Mouse (Mus musculus) regulatory T cell (primary cell): ENCODE results near the gene Vmn1r65.
"Not testable (repeated sequence)": the region's sequence is repeated elsewhere in the genome, so short reads cannot be mapped to it uniquely, and the experiment has no call there.

Source experiments
- in situ Hi-C: fragments of 300-600 bp; cut with MboI, MseI; formaldehyde crosslinking; loops from one replicate; pipeline ENCODE4 v1.15.1; 2025; ENCODE audit warnings: high pct_unique_total_duplicates

Vmn1r65 gene

DNA sequence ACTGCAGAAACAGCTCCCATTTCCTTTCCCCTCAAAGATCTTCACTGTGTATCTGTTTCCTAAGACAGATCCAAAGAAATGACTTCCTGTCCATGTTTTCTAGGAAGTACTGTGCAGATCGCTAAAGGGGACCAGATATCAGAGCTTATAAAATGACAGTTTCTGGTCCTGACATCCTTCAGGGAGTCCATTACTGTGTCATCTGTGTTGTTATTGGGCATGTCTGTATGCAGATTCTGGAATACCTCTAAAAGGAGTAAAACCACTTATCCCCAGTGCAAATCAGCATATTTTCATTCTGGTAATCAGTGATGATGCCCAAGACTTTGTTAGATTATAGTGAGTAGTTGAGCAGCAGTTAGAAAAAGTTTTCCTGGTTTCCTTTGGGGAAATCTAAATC, at the start of gene Vmn1r65:
Gene Vmn1r65, minus strand, starts transcription at position 101 of the 400 bp plus-strand sequence.
- in situ Hi-C loops, result no loop called here

DNA sequence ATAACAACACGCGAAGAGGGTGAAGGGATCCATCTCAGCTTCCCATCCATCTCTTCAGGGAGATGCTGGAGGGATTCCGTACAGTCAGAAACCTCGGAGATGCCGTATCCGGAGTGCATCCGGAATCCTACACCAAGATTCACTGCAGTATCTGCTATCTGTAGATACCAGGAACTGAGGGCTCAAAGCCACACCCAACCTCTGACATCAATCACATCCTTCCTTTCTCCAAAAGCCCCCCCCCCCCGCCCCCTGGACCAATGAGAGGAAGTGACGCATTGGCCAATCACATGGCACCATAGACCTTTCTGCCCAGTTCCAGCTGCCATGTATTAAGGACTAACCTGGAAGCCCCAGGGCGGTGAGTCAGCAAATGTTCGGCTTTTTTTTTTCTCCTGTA, 34.1 kb upstream of the Vmn1r65 start, which contains the start of gene Nlrp4c:
Gene Nlrp4c, plus strand, starts transcription at position 301 of the 400 bp plus-strand sequence.
- in situ Hi-C loops, result no loop called here

DNA sequence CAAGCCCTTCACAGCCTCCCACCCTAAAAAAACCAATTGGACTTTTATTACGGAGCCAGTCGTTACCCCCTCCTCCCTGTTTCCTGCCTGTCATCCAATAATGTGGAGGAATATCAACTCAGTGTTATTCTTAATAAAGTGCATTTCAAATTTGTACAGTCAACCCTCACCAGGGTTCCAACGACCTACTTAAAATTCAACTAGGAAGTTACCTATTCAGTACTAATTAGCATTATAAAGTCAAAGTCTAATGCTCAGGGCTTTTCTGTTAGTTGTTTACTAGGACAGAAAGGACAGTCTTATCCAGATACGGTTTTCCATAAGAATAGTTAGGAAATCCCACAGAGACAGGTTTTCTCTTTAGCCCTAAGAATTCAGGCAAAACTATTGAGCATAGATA, 28.4 kb downstream of the Vmn1r65 start:
- in situ Hi-C loops, result not testable (repeated sequence)

DNA sequence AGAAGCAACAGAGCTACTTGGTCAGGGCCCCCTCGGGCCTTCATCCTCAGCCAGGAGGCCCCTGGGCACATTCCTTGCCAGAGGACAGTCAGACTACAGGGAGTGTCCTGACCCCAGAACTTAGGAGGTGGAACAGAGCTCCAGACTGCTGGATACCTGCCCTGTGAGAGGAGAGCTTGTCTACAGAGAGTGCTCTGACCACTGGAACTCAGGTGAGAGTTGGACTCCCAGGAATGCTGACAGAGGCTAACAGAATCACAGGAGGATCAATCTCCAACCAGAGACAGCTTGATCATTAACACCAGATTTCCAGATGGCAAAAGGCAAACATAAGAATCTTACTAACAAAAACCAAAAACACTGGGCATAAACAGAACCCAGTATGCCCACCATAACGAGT, 38.3 kb downstream of the Vmn1r65 start:
- in situ Hi-C loops, result not testable (repeated sequence)
